Mouse (Mus musculus) bone marrow, adult 2 months (tissue): ENCODE results near the gene Eif4h.

Source experiments
- CTCF ChIP-seq: fragments of 200-500 bp; IDR thresholded peaks from 2 replicates; pipeline ENCODE4 v1.5.1; 2011; ENCODE audit warnings: low read length, control low read depth; ENCODE audit not compliant: control insufficient read depth, insufficient read depth
- POLR2A ChIP-seq: fragments of 200-500 bp; IDR thresholded peaks from 2 replicates; pipeline ENCODE4 v1.6.1; 2011; ENCODE audit warnings: low read depth, mild to moderate bottlenecking, control low read depth, low read length, borderline replicate concordance; ENCODE audit not compliant: control insufficient read depth

DNA sequence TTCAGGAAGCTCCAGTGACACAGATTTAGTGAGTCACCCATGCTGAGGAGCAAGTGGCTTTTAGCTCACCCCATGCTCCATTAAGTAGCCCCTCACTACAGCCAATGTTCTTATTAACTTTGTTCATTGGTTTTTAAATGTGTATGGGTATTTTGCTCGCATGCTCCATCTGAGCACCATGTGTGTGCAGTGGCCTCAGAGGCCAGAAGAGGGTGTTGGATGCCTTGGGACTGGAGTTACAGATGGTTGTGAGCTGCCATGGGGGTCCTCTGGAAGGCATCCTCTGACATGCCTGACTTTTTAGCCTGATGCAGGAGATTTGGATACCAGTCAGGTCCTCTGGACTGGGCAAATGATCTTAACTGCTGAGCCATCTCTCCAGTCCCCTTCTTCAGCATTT, 4.8 kb upstream of the Eif4h start:
- TF ChIP-seq CTCF (no peak), POLR2A (no peak)
